Mouse (Mus musculus) thymus, postnatal 36 days (tissue): ENCODE results near the gene Nsf.

Experiments
- DNase-seq, 2 experiments: peaks; one replicate each; pipeline ENCODE4 v3.0.0; 2022; ENCODE audit warnings: mixed read lengths in 2 of 2

Gene Nsf

DNA sequence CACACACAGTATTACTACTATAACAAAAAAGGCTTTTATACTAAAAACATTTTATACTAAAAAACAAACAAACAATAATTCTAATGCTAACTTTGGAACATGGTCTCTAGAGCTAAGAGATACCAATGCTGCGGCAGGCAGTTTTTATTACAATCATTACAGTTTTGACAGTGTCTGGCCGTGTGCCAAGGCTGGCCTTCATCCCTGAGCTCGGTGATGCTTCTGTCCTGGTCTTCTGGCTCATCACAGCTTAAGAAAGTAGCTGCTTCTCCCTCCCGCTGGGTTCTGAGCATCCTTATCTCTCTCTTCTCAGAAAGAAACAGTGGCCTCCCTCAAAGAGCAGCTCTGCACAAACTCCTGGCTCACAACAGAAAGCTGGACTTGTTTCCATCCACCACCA is 123.9 kb downstream of the Nsf start:
- no peak for DNase-seq

DNA sequence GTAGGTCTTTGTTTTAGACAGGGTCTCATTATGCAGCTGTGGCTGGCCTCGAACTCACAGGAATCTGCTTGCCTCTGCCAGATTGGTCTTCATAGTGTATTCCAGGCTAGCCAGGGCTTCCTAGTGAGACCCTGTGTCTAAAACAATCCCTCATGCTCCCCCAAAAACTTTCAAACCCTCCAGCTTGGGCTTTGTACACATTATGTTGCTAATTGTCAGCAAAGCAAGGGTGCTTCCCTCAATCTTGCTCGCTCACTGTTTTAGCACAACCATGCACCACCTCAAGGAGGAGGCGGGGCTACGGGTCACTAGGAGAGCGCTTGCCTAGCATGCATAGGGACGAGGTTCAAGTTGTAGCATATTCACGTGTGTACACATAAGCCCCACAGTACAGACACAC is 125.0 kb downstream of the Nsf start:
- DNase-seq = no peak

DNA sequence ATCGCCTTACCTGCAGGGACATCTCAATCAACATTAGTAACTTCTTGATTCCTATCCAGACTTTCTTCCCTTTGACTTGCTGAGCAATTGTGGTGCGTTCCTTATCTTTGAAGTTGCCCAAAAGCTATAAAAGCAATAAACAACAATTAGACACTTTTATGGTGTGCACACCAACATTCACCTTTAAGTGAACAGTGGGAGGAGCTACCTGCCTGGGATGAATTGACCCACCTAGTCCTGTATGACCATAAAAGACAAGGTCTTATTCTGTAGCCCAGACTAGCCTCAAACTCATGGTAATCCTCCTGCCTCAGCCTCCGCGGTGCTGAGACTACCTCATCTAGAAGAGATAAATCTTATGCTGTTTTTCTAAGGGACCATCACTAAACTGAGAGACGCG is 126.7 kb downstream of the Nsf start:
- DNase-seq = no peak

DNA sequence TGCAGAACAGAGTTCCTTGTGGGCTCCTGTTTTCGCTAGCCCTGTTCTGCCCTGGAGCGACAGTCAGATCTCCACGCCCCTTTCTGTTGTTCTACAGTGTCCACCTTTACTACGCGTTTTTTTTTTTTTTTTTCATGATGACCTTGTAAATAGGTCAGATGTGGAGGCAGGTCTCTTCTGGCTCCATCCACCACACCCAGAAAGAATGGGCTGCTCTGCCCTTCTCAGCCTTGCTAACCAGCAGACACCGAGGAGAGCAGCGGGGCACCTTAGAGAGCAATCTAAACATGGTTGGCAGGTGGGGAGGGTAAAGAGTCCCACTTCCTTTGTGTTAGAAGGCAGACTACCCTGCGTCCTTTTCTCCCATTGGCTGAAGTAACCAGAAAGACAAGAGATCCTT is 137.1 kb downstream of the Nsf start:
- no peak for DNase-seq

DNA sequence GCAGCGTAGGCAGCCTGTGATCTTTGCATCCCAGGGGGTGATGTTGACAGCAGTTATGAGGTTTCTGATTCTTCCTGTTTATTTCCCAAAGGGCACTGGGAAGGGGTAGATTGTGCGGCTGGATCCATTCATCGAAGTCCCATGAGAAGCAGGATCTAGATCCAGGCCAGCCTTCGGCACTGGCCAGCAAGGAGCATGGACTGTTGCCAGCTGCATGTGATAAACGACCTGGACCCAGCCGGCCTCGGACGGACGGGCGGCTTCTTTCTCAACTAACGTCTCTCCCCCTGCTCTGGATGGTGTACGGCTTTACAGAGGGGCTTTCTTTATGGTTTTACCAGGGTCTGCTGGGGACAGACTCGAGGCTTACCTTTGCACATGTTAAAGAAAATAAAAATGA is 137.9 kb downstream of the Nsf start:
- DNase-seq = no peak

DNA sequence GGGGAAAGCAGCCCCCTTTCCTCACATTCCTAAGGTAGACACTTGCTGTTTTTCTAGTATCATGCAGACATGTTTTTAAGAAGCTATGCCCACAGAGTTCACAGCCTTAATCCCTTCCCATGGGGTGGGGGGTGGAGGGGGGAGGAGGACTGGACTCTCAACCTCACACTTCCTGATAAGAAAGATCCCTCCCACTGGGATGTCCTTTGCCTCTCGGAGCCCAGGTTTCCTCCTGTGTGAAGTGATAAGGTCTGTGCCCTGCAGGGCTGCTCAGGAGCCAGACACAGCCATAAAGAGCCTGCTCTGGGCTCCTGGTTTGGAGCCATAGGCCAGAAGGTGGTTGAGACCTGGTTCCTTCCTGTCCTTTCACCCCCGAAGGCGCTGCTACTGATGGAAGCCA is 139.0 kb downstream of the Nsf start:
- DNase-seq = no peak

DNA sequence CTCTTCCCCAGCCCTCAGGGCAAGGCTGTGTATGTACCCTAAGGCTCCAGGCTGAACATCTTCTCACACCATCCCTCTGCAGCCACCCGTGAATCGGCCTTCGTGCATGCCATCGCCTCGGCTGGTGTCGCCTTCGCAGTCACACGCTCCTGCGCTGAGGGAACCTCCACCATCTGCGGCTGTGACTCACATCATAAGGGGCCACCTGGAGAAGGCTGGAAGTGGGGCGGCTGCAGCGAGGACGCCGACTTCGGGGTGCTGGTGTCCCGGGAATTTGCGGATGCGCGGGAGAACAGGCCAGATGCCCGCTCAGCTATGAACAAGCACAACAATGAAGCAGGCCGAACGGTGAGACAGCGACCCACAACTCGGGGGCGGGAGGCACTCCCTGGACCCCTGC is 142.6 kb downstream of the Nsf start:
- DNase-seq = no peak

DNA sequence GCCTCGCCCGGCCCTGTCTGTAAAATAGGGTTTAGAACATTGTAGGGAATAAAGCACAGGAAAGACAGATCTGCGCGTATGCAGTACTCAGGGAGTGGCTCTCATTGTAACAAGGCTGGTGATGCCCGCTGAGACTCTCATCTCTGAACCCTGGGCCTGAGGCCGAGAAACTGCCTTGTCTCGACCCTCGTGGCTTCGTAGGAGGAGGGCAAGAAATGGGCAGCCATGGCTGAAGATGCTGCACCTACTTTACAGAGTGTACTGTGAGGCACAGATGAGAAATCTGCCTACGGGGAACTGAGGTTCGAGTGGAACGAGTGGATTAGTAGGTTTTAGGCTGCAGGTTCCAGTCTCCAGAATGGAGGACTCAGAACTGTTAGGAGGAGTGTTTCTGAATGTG is 143.2 kb downstream of the Nsf start:
- no peak for DNase-seq

DNA sequence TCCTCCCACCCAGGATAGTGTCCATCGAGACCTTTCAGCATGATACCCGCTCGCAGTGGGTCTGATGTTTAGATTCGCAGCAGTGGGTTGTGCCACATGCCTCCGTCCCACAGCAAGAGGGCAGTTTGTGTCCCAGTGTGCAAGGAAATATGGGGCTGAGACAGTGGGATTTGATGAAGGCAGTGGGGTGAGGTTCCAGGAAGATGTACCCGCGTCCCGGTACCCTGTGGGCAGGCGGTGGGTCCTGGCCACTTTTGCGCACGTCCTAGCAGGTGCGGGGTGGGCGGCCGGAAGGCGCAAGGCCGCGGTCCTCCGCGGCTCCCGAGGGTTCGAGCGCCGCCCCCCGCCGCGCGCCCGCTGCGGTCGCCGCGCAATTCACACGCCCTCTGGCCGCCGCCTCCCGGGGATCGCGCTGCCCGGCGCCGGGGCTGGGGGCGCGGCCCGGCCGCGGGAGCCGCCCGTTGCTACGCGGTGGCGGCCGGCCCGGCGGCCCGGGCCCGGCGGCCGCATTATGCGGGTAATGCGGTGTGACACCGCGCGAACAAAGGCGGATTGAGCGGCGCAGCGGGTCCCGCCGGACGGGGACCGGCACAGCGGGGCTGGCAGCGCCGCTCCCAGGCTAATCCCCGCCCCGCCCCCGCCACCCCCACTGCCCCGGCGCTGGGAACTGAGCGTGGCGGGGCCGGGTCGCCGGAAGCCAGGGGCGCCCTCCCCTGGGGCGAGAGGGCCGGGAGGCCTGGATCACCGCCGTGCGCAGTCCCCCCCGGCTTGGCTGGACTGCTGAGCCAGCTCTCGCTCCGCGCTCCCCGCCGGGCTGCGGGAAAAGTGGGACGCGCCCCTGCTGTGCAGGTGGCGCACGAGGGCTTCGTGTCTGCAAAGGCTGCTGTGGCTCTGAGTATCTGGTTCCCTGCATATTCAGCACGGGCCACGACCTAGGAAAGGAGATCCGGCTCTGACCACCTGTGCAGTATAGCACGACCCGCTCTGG is 144.0 kb downstream of the Nsf start:
- no peak for DNase-seq

DNA sequence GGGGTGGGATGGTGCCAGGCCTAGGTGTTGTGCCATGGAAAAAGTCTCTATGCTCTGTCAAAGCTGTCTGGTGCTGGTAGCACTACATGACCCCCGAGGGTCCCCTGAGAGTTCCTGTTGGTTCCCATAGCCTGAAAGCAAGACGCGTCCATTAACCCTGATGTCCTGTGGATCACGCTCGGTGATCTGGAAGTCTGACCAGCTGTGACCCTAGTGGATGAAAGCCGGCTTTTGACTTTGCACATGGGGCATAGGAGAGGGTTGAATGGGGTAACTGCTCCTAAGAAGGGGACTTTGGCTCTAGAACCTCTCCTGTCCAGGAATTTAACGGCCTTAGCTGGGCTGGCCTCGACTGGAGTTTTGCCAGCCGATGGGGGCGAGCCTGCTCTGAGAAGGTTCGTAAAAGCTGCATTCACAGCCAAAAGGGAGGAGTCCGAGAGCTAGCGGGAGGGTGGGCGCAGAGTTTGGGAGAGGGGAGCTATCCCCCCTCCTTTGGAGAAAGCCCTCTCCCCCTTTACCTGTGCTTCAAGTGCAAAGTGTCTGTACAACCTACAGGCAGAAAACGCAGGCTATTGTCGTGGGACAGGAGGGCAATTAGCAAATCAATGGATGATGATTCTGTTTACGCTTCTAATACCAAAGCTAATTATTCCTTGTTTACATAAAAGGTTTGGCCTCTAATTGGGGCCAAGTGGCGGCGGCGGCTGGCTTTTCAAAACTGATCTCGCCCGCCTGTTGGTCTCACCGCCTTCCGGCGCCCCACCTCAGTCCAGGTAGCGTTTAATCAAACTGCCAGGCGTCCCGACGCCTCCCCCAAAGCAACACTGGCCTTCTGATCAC is 144.9 kb downstream of the Nsf start:
- DNase-seq = no peak

DNA sequence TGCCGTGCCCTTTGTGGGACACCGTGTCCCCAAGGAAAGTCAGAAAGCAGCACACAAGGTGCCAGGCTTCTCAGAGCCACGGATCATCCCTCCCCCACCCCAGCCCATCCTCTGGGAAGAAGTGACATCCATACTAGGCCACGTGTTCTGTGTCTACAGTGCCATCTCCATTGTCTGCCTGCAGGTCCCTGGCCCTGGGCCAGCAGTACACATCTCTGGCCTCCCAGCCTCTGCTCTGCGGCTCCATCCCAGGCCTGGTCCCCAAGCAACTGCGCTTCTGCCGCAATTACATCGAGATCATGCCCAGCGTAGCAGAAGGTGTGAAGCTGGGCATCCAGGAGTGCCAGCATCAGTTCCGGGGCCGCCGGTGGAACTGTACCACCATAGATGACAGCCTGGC is 145.9 kb downstream of the Nsf start:
- no peak for DNase-seq

DNA sequence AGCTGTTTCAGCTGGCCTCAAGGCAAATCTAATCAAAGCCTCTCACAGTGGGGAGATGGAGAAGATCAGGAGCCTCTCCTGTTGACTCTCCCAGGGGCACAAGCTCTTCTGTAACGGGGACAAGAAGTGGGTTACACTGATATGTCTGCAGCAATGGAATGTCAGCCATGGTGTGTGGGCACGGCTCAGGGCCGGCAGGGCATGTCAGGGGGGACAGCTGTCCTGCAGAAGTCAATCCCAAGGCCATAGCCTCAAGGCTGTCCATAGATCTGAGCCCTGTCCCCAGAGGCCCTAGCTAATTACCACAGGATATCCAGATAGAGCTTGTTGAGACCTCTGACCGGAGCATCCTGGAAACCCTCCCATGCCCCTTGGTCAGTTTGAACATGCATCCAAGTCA is 149.1 kb downstream of the Nsf start:
- no peak for DNase-seq

DNA sequence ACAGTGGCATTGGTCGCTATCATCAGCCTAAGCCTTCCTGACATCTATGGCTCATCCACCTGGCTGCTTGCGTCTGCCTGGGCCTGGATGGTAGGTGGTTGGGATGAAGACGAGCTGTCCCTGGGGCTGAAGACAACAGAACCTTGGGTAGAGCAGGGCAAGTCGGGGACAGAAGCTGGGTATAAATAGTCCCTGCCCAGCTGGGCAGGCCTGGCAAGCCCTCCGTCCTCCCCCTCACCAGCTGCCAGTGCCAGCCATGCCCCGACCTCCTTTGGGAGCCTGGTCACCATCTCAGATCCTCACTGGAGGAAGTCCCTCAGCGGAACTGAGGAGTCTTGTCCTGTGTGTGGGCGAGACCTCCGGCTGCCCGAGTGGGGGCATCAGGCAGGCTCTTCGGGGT is 149.7 kb downstream of the Nsf start:
- DNase-seq = no peak

DNA sequence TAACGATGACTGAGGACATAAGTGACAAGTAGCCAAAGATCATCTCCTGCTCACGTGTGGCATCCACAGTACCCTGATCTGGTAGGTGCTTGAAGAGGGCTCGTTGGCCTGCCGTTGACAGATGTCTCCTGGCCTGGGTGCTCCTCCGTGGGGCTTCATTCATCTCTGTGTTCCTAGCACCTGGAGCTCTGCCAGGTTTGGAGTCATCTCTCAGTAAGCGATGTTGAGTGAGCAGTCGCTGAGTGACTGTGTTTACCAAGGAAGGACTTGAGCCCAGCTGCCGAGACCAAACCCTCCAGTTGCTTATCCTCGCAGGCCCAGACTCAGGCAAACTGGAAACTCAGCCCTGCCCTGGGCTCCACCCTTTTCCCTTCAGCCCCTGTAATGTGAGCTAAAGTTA is 152.7 kb downstream of the Nsf start:
- no peak for DNase-seq

DNA sequence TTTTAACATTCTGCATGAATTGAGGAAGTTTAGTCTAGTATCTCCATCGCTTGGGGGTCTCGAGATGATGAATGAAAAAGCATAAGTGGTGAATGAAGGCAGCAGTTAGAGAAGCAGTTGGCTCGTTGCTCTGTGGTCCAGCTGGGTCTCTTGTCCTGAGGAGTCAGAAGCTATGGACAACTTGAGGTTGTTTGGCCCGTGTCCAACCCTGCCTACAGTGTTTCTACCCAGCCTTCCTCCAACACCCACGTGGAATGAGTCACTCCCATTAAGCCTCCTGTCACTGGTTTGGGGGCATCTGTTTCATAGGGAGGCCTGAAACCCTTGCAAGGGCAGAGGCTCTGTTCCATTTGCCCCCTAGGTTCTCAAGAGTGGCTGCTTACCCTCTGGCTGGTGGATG is 163.9 kb downstream of the Nsf start:
- DNase-seq = no peak

DNA sequence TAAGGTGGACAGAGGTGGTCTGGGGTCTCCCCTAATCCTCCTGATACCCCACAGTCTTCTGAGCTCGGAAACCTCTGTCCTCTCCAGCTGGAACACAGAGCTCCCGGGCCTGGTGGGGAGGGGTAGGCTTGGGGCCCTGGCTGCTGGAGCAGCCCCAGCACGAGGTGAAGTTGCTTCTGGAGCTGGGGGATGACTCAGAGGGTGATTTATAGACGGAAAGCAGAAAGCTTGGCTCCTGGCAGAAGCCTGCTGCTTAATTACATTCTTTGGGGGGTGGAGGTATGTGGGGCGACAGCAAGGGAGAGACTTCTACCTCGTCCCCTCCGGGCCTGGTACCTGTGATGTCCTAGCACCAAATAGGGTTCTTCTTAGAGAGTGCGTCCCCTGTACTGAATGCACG is 173.7 kb downstream of the Nsf start:
- no peak for DNase-seq

DNA sequence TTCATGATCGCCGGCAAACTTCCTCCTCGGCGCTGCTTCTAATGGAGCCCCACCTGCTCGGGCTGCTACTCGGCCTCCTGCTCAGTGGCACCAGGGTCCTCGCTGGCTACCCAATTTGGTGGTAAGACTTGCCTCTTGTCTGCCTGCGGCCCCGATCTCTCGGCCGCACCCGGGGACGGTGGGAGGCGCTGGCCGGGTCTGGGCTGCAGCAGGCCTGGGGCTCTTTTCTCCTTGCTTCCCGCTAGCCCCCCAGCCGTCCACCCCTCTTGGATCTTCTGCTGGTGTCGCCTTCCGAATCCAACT is 179.7 kb downstream of the Nsf start:
- no peak for DNase-seq

DNA sequence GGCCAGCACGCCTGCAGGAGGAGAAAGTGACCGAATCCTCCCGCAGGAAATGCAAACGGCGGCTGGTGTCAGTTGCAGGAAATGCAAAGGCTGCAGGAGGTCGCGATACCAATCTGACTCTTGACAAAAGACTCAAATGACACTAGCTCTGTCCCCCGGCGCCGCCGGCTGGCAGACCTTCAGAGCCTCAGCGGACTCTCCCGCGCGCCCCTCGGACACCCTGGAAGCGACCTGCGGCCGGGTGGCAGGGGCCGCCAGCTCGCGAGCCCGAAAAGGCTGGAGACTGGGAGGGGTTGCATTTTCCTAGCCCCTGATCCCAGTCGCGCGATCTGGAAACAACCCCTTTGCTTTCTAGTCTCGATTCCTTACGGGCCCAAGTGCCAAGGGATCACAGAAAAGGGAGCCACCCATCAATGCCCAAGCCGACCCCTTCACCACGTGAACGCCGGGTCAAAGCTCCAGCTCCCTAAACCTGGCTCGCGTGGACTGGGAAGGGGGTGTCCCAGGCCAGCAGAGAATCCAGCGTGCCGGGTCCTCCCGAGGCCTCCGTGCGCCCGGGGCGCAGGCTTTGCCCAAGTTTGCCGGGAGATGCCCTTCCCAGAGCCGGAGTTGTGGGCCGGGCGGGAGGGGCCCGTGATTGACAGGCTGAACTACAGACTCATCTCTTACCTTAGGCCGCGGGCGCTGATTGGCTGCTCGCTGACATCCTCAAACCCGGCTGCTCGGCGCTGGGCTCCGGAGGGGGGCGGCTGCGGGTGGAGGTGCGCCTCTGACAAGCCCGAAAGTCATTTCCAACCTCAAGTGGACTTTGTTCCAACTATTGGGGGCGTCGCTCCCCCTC is 180.2 kb downstream of the Nsf start, which contains the start of gene Wnt3:
TSS of gene Wnt3 (plus strand) at position 764 of the 841 bp plus-strand sequence.
- peak; percentile 45 to 54 for DNase-seq

DNA sequence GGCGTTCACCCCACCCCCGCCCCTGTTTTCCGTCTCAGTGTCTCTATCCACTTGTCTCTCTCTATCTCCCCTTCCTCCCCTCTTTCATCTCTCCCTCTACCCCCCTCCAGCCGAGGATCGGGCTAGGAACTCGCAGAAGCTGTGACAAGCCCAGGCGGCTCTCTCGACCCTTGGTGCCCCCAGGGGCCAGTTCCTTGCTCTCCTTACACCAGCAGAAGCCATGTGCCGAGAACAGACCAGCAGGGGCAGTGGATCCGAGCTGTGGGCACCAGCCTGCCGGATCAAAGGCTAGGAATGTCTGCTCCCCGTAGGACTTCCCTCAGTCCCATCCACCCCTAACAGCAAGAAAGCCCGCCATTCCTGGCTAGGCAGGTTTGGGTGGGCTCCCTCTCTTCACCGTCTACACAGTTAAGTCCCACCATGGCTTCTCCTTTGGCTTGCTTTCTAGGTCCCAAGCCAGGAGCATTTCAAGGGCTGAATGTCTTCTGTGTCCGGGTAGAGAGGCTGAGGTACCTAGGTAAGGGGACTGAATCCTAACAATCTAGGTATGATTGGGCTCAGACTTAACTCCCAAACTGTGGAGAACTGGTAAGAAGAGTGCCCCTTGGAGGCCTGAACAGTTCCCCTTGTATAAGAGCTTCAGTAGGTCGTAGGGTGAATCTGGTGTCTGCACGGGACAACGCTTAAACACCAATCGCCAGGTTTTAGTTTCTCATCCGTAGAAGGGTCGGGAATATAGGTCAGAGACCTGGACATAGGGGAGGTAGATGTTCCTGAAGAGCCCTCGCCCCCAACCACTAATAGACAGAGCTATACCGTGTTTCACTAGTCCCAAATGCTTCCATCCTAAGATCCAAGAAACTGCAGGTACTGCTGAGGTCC is 181.1 kb downstream of the Nsf start:
- no peak for DNase-seq
